Mouse (Mus musculus): ENCODE measurements at regions not wholly inside any gene's neighbourhood (a gene's known extent, or its start where the extent isn't known, plus 50 kb on each side); places are given as distances from the start of the nearest gene placed in this dataset.

GRCm38 (mm10) chr7:34558615-34559343, 97.8 kb downstream of the Kctd15 start:
- H3K4me3 ChIP-seq (ENCODE audit: insufficient read depth, low read length) = no peak overlapping the region
- no peak overlapping the region for H3K27ac ChIP-seq (ENCODE audit: insufficient read depth, low read length)
- TF ChIP-seq POLR2A (IDR thresholded peaks at IDR 0.05; ENCODE audit: low read depth, low read length) (no peak), CTCF (IDR thresholded peaks at IDR 0.05; ENCODE audit: borderline replicate concordance, insufficient read depth, low read length) (no peak)

DNA sequence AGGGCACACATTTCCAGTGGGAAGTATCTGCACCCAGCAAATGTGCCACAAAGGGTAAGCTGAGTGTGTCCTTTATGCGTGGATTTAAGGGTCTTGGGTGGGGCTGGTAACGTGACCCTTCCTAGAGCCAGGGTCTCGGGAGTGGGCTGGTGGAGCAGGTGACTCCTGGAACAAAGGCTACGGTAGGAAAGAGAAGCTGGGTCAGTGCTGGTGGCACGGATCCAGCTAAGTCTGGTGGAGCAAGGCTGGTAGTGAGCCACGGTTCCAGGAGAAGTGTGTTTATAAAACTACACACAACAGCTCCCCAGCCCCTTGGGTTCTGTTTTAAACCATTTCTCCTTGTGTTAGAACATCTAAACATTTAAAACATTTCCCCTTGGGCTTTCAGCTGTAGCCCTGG, 101.3 kb downstream of the Kctd15 start:
- Histone ChIP-seq H3K27ac (ENCODE audit: insufficient read depth, low read length) (no peak overlapping the region), H3K4me3 (ENCODE audit: insufficient read depth, low read length) (no peak overlapping the region), H3K4me1 (ENCODE audit: control insufficient read depth, insufficient read depth, low read length) (no peaks in the 10 kb centered on the region)
- TF ChIP-seq CTCF (IDR thresholded peaks at IDR 0.05; ENCODE audit: borderline replicate concordance, insufficient read depth, low read length) = no peak
- TF ChIP-seq POLR2A (IDR thresholded peaks at IDR 0.05; ENCODE audit: low read depth, low read length) = no peak

More at GRCm38 (mm10) chr7:34558615-34559343, 97.8 kb downstream of the Kctd15 start:
- H3K4me1 ChIP-seq (ENCODE audit: control insufficient read depth, insufficient read depth, low read length) = no peaks in the 10 kb centered on the region

DNA sequence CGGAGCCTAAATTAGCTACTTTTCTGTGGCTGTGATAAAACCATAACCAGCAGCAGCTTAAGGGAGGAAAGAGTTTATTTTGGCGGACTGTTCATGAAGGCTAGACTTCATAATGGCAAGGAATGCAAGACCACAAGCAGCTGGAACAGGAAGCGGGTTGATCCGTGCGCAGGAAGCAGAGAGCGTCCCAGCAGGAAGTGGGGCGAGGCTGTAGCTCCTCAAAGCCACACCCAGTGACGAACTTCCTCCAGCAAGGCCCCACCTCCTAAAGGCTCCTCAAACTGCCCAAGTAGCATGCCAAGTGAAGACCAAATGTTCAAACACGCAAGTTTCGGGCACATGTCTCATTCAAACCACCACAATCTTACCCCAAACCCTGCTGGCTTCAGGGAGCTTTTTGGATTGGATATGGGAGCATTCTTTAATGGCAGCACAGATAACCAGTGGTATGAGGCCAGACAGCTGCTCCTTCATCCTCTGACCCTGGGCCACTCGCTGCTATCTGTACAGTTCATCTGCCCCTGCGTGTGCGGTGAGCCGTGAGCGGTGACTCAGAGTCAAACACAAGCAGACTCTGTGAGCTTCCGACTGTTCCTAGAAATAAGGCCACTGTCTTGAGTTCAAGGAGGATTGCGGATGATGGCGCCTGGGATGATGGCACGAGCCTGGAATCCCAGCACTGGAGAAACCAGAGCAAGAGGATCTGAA, 109.8 kb downstream of the Kctd15 start:
- Histone ChIP-seq H3K27ac (ENCODE audit: insufficient read depth, low read length) (no peak overlapping the region), H3K4me3 (ENCODE audit: insufficient read depth, low read length) (no peak overlapping the region)

GRCm38 (mm10) chr7:34545906-34546305, 110.6 kb downstream of the Kctd15 start:
- H3K4me1 ChIP-seq (ENCODE audit: control insufficient read depth, insufficient read depth, low read length) = no peaks in the 10 kb centered on the region
- TF ChIP-seq CTCF (IDR thresholded peaks at IDR 0.05; ENCODE audit: borderline replicate concordance, insufficient read depth, low read length) (no peak), POLR2A (IDR thresholded peaks at IDR 0.05; ENCODE audit: low read depth, low read length) (no peak)
- H3K27ac ChIP-seq (ENCODE audit: insufficient read depth, low read length) = no peak overlapping the region
- H3K4me3 ChIP-seq (ENCODE audit: insufficient read depth, low read length) = no peak overlapping the region

More for the DNA sequence above, 109.8 kb downstream of the Kctd15 start:
- no peaks in the 10 kb centered on the region for H3K4me1 ChIP-seq (ENCODE audit: control insufficient read depth, insufficient read depth, low read length)
- TF ChIP-seq POLR2A (IDR thresholded peaks at IDR 0.05; ENCODE audit: low read depth, low read length) = no peak
- TF ChIP-seq CTCF (IDR thresholded peaks at IDR 0.05; ENCODE audit: borderline replicate concordance, insufficient read depth, low read length) = no peak

DNA sequence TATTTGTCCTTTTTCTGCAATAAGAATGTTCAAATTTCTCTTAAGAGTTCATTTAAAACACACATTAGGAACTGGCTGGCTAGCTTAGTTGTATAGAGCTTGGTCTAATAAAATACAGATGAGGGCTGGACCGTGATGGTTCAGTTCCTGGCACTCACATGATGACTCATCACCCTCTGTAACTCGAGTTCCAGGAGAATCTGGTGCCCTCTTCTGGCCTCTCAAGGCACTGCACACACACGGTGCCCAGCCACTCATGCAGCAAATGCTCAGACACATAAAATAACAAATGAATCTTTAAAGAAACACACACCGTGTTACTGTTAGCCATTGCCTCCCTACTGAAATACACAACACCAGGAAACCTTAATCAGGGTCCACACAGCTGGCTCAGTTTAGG, 114.6 kb downstream of the Kctd15 start:
- Histone ChIP-seq H3K4me3 (ENCODE audit: insufficient read depth, low read length) (no peak overlapping the region), H3K4me1 (ENCODE audit: control insufficient read depth, insufficient read depth, low read length) (no peaks in the 10 kb centered on the region), H3K27ac (ENCODE audit: insufficient read depth, low read length) (no peak overlapping the region)
- TF ChIP-seq POLR2A (IDR thresholded peaks at IDR 0.05; ENCODE audit: low read depth, low read length) (no peak), CTCF (IDR thresholded peaks at IDR 0.05; ENCODE audit: borderline replicate concordance, insufficient read depth, low read length) (peak; percentile 15; the same call in 1 of the 2 replicates)

GRCm38 (mm10) chr7:34541000-34541399, 115.5 kb downstream of the Kctd15 start:
- TF ChIP-seq CTCF (IDR thresholded peaks at IDR 0.05; ENCODE audit: borderline replicate concordance, insufficient read depth, low read length) = no peak
- no peak for TF ChIP-seq POLR2A (IDR thresholded peaks at IDR 0.05; ENCODE audit: low read depth, low read length)
- Histone ChIP-seq H3K4me3 (ENCODE audit: insufficient read depth, low read length) (no peak overlapping the region), H3K27ac (ENCODE audit: insufficient read depth, low read length) (no peak overlapping the region), H3K4me1 (ENCODE audit: control insufficient read depth, insufficient read depth, low read length) (no peaks in the 10 kb centered on the region)

- H3K27ac ChIP-seq (ENCODE audit: insufficient read depth, low read length) = no peak overlapping the region
- TF ChIP-seq CTCF (IDR thresholded peaks at IDR 0.05; ENCODE audit: borderline replicate concordance, insufficient read depth, low read length) (no peak), POLR2A (IDR thresholded peaks at IDR 0.05; ENCODE audit: low read depth, low read length) (no peak)
- no peak overlapping the region for H3K4me3 ChIP-seq (ENCODE audit: insufficient read depth, low read length)
- H3K4me1 ChIP-seq (ENCODE audit: control insufficient read depth, insufficient read depth, low read length) = no peaks in the 10 kb centered on the region
Measured at GRCm38 (mm10) chr7:34539856-34540255, 116.7 kb downstream of the Kctd15 start.

GRCm38 (mm10) chr7:34538310-34539055, 118.0 kb downstream of the Kctd15 start:
- no peak overlapping the region for H3K27ac ChIP-seq (ENCODE audit: insufficient read depth, low read length)
- H3K4me1 ChIP-seq (ENCODE audit: control insufficient read depth, insufficient read depth, low read length) = no peaks in the 10 kb centered on the region
- TF ChIP-seq CTCF (IDR thresholded peaks at IDR 0.05; ENCODE audit: borderline replicate concordance, insufficient read depth, low read length) (no peak), POLR2A (IDR thresholded peaks at IDR 0.05; ENCODE audit: low read depth, low read length) (no peak)
- H3K4me3 ChIP-seq (ENCODE audit: insufficient read depth, low read length) = no peak overlapping the region

DNA sequence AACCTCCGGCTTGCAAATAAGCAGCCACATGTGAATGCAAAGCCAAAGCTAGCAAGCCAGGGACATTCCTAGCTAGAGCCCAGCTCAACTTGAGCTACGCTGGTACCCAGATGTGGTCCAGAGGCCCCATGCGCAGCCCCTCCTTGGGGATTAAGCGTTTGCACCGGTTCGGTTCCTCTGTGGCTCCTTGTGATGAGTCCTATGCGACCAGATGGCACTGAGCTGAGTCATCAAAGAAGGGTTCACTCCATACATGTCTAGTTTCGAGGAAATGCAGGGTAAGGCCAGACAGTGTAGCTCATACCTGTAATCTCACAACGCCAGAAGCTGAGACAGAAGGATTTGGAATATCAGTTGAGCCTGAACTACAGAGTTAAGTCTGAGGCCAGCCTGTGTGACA, 119.4 kb downstream of the Kctd15 start:
- Histone ChIP-seq H3K27ac (ENCODE audit: insufficient read depth, low read length) (no peak overlapping the region), H3K4me1 (ENCODE audit: control insufficient read depth, insufficient read depth, low read length) (no peaks in the 10 kb centered on the region), H3K4me3 (ENCODE audit: insufficient read depth, low read length) (no peak overlapping the region)
- TF ChIP-seq CTCF (IDR thresholded peaks at IDR 0.05; ENCODE audit: borderline replicate concordance, insufficient read depth, low read length) = no peak
- TF ChIP-seq POLR2A (IDR thresholded peaks at IDR 0.05; ENCODE audit: low read depth, low read length) = no peak

All from embryonic fibroblast, embryonic 13.5 days (primary cell).